Mouse (Mus musculus) lung, postnatal 4 days (tissue): ENCODE results near the gene Ppp1r15a.
A peak's percentile ranks its signal among the peaks of the same experiment; 100 is the strongest.
"Not testable (repeated sequence)": the region's sequence is repeated elsewhere in the genome, so short reads cannot be mapped to it uniquely, and the experiment has no call there.

Experiments
- DNase-seq, 2 experiments: peaks; one replicate each; pipeline ENCODE4 v3.0.0; 2021

Ppp1r15a gene

DNA sequence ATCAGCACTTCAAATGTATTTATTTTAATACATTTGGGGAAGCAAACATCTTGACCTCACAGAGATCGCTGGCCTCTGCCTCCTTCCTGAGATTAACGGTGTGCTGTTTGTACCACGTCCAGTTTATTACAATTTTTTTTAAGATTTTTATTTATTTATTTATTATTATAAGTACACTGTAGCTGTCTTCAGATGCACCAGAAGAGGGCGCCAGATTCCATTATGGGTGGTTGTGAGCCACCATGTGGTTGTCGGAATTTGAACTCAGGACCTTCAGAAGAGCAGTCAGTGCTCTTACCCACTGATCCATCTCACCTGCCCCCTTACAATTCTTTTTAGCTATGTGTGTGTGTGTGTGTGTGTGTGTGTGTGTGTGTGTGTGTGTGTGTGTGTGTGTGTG is 9.2 kb downstream of the Ppp1r15a start:
- DNase-seq: not testable (repeated sequence)

DNA sequence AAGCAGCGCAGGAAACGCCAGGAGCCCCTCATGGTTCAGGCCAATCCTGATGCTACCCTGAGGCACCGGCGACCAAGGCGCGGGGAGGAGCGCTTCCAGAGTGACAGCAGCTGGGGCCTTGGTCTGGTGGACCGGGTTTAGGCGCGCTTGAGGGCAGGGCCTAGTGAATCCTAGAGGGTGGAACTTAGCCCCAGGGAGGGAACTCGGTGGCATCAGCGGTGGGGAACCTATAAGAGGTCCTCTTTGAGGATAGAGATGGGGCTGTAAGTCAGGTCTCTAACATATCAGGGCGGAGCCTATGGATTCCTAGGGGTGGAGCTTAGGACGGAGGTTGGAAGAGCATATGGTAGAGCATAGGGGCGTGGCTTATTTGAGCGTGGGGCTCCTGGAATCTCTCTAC is 10.6 kb downstream of the Ppp1r15a start:
- no peak for DNase-seq

DNA sequence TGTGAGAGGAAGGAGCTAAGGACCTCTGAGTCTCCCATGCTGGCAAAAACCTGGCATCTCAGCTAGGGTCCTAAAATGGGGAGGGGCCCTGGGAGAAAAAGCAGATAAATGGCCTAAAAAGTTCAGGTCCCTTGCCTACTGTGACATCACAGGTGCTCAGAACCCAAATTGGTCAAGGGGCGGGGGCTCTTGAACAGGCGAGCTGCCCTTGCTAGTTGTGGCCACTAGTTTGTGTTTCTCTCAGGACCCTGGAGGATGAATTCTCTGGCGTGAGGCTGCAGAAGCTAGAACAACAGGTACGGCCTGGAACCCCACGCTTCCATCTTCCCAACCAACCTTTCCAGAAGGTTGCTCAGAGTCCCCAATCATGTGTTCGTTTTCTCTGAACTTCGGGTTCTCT is 11.7 kb downstream of the Ppp1r15a start:
- no peak for DNase-seq

DNA sequence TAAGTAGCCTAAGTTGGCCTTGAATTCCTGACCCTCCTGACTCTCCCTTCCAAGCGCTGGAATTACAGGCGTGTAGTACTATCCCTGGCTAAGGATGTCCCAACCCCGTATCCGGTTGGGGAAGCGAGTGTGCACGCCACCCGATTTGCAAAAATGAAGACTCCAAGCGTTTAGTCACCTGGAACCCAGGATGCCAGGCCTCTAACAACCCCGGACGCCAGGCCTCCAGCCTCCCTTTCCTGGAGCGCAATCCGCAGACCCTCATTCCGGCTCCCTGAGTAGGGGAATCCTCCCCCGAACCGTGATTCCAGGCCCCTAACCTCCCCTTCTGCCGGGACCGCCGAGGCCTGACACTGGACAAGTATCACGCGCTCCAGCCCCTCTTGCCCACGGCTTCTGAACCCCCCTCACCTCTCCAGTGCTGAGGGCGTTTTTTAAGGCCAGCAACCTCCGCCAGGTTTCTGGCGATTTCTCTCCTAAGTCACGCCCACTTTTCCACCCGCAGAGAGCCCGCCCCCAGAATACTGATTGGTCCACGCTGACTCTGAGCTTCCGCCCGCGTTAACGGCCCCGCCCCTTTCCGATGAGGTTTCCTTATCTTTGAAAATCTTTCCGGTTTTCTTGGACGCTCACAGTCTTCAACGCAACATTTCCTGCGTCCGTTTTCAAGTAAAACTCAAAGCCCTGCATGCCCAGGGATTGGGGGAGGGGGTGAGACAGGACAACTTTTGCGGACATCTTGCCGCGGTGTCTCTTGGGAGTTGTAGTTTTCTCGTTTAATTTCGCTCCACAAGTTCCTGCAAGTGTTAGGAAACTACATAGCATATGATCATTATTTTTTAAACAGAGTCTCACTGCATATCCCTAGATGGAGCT is 15.9 kb downstream of the Ppp1r15a start, which contains the start of gene Nucb1:
Gene Nucb1 (minus strand): TSS at position 495 of the 876 bp plus-strand sequence.
- peak; percentile 94 to 95 for DNase-seq

DNA sequence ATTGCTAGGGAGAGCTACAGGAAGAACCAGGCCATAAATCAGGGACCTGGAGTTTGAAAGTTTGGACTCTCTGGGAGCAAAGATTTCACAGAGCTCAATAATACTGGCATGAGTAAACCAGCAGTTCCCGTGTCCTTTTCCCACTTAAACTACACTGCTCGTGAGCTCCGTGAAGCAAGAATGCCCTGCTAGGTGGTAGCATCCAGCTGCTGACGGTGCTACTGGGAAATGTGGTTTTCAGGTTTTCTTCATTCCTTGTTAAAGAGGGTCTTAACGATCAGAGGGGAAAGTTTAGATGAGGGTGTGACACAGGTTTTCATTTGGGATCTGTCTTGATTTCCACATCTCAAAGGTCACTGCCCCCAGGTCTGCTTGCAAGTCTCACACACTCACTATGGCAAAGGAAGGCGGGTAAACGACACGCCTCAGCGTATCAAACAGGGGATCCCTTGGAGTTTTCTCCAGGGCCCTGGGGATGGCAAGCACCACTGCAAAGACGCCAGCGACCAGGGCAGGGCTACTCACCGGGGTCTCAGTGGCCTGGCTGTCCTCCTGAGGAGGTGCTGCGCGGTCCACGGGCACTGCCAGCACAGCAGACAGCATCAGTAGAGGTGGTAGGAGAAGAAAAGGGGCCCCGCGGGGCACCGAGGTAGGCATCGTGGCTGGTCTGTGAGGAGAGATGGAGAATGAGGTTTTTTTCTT is 16.7 kb downstream of the Ppp1r15a start:
- no peak for DNase-seq

DNA sequence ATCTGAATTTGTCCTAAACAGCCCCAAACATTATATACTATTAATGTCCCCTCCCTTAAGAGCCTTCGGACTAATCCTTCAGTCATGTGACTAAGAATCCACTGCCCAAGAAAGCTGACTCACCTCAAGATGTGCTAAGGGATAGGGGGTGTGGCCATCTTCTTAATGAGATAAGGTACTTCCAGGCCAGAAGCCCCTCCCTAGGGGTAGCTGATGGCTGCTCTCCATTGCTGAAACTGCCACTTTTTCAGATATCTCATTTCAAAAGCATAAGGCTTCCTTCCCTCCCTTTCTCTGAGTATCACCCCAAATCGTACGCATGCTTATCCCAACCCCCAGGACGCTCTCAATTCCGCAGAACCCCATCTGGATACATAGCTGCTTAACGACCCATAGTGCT is 17.5 kb downstream of the Ppp1r15a start:
- no peak for DNase-seq

DNA sequence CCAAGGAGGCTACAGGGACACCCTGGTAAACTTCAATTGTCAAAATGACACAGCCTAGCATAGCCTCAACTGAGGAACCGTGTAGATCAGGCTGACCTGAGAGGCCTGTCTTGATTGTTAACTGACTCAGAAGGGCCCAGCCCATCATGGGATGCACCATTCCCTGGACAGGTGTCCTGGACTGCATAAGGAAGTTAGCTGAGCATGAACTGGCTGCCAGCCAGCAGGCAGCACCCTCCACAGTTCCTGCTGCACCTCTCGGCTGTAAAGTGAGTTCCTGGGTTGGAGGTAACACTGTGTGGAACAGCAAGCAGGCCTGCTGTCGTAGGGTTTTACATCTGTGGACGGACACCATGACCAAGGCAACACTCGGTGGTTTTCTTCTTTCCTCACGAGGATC is 18.5 kb downstream of the Ppp1r15a start:
- no peak for DNase-seq

DNA sequence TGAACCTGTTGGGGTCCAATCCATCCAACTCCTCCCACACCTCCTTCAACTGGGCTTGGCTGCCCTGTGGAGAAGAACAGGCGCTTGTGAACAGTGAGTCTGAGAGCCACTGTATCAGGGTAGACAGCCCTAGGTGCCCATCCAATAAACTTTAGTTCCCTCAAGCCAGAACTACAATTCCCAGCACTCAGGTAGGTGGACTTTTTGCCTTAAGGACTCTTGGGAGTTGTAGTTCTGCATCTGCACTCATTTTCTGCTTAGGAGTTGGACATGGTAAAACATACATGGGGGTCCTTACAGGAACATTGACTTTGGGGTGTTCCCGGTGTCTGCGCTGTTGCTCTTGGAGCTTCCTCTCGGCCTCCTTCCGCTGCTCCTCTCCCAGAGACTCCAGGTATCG is 27.6 kb downstream of the Ppp1r15a start:
- DNase-seq: no peak

DNA sequence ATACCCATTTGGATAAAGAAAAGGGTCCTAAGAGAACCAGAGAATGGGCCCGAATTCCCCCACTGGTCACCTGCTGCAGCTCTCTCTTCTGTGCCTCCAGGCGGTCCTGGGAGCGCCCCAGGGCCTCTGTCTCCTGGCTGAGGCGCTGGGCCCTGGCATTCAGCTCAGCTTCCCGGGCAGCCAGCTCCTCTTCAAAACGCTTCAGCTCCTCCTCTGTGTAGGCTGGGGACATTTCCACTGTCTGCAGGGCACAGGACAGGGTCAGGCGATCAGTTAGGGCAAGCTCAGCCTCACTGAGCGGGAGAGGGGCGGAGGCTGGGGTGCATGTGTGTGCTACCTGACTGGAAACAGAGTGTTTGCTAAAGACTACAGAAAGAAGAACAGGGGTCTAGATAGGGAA is 31.5 kb downstream of the Ppp1r15a start:
- no peak for DNase-seq

DNA sequence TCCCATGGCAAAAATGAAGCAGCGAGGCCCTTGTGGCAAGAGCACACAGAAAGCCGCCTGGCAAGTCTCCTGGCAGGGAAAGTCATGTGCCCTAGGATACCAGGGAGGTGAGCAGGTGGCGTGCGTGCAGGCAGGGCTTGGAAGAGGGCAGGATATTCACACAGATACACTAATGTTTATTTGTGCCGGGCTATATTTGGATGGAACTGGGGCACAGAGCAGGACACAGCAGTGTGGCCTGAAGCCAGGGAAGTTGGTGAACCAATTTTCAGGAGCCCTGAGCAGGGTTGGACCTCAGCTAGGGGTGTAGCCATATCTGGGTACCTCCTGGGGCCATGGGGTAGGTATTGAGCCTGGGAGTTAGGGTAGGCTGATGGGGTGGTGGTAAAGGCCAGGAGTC is 33.1 kb downstream of the Ppp1r15a start:
- DNase-seq: no peak

DNA sequence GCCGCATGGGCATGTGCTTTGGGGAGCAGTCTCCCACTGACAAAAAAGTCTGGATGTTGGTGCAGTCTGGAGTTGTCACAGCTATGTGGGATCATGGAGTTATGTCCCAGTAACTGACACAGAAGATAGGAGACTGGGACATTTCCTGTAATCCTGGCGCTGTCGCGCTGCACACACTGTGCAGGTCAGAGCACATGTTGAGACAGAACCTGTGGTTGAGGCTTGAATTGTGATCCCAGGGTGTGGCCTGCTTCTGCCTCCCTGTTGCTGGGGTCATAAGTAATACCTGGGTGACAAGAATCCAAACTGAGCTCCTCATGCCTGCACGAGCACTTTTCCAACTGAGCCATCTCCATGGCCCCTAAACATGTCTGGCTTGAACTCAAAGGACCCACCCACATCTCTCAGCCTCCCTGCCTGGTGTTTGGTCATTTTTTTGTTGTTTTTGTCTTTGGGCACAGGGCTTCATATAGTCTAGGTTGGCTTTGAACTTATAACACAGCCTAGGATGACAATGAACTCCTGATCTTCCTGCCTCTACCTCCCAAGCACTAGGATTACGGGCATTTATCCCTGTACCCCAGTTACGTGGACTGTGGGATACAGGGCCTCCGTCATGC is 33.7 kb downstream of the Ppp1r15a start:
- DNase-seq: no peak

DNA sequence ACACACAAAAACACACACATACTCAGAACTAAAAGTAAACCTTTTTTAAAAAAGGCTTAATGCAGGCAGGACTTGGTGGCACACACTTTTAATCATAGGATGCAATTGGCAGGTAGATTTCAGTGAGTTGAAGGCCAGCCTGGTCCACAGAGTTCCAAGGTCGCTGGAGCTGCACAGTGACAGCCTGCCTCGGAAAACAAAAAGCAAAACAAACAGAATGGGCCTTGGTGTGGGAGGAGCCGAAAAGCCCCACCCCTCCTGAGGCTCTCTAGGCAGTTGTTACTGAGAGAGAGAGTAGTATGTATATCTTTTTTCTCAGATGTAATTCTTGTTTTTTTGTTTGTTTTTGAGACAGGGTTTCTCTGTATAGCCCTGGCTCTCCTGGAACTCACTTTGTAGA is 34.8 kb downstream of the Ppp1r15a start:
- no peak for DNase-seq

DNA sequence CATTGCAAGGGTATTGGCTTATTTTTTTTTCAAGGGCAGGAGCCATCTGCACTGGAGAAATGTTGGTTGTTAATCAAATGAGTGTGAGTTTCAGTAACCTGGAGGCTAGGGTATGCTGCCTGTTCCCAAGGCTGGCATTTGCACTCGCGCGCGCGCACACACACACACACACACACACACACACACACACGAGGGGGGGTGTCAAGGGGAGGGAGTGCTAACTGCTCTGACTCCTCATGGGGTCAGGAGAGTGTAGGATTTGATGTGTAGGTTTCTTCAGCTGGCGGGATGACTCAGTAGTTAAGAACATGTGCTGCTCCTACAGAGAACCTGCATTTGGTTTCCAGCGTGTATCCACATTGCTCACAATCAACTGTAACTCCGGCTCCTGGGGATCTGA is 35.2 kb downstream of the Ppp1r15a start:
- no peak for DNase-seq

DNA sequence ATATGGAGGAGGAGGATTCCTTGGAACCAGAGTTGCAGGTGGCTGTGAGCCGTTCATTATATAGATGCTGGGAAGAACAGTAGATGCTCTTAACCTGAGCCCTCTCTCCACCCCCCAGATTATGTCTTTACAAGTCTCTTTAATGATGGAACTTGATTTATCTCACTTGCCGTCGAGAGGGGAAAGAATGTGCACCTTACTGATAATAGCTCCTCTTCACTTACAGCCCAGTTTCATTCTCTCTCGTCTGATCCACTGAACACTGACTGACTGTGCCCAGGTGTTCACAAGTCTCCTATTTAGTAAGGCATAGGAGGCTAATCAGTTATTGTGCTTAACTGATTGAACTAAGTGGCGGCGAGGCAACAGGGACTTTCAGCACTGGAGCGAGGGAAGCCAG is 36.5 kb downstream of the Ppp1r15a start:
- no peak for DNase-seq

DNA sequence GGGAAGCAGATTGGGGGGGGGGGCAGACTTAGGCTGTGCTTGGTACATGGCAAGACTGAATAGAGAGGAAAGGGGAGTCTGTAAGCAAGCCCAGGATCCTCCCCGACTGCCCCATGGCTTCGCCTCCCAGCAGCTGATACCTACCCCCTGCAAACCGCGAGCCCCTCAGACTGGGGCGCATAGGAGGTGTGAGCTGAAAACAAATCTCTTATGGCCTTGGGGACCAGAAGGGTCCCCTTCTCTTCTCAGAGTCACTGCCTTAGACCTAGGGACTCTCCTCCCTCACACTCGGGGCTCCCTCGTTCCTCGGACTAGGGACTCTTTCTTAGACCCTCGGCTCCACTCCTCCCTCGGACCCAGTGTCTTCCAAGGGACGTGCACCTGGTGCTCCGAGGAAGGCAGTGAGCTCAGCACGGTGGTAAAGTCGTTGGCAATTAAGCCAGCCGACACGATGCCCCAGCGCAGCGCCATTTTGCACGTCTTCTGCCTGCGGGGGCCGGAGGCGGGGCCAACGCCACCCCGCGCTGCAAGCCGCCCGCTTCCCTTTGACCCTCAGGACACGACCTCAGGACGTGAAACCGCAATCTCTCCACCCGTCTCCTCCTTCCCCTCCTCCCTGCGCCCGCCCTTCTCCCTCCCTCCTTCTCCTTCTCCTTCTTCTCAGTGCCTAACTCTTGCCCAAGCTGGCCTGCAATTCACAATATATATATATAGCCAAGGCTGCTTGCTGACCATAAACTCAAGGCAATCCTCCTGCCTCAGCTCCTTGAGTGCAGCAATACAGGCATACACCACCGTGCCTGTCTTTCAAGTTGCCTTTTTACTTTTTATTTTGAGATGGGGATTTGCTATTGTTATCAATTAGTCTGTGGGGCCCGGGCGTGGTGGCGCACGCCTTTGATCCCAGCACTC is 37.5 kb downstream of the Ppp1r15a start, which contains the start of gene Dhdh:
Gene Dhdh (minus strand): TSS at position 513 of the 912 bp plus-strand sequence.
- peak; percentile 74 to 82 for DNase-seq

DNA sequence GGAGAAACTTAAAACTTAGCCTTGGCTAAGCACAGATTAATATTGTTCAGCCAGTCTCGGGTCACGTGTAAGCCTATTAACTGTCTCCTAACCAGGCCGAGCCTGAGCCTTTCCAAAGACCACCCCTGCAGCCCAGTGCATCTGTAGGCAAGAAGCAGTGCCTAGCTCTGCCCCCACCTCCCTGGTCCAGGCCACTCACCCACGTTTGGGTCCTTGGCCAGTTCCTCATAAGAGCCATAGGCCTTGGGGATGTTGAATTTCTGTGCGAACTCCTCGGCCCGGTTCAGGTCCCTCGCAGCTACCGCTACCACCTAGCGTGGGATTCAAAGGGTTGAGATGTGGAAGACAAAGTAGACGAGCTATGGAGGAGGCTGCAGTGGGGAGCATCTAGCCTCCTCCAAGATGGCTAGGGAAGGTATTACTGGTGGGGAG is 38.2 kb downstream of the Ppp1r15a start:
- DNase-seq: no peak

DNA sequence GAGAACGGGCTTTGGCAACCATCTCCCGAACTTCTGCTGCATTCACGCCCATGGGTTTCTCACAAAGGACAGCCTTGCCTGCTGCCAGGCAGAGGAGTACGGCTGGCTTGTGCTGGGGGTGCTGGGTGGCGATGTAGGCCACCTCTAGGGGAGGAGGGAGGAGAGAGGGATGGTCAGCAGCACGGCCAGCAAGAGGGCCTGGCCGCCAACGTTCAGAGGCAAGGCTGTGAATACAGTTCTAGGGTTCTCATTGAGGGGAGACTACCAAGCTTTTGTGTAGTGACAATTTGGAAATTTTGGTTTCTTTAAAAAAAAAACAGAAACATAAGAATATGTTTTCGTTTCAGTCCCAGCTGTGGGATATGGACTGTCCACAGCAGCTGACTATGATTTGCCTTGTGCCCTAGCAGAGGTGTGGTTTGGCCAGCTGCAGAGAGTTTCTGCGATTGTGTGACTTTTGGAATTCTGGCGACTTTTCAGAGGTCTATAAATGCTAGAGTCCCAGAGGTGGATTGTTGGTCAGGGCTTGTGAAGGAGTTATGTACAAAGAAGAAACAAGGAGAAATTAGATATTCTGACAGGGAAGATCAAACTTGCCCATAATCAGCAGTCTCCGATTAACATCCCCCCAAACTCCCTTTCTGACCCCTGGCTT is 39.2 kb downstream of the Ppp1r15a start, which contains the start of gene Gm45808:
Gene Gm45808 (minus strand): TSS at position 51 of the 655 bp plus-strand sequence.
- no peak for DNase-seq

DNA sequence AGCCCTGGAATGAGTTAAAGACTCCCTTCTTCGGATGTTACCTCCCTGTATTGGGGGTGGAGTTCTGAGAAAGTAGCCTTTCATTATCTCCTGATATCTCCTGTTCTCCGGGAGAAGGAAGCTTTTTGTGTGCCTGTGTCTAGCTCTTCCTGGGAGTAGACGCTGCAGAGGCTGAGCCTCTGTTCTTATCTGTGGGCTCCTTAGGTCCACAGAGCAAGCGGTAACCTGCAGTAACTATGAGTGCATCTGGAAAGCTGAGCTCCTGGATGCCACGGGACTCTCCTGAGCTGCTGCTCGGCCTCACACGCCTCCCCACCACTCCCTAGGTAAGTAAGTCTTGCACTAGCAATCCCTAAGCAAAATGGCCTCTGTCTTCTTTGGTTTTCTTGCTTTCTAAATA is 39.9 kb downstream of the Ppp1r15a start:
- DNase-seq: no peak

DNA sequence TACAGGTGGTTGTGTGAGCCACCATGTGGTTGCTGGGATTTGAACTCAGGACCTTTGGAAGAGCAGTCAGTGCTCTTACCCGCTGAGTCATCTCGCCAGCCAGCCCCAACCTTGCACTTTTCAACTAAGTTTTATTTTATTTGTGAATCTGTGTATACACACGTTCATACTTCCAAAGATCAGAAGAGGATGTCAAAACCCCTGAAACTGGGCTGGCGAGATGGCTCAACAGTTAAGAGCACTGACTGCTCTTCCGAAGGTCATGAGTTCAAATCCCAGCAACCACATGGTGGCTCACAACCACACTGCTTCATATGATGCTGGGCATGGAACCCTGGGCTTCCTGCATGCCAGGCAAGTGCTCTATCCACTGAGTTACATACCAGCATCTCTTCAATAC is 41.1 kb downstream of the Ppp1r15a start:
- DNase-seq: not testable (repeated sequence)

DNA sequence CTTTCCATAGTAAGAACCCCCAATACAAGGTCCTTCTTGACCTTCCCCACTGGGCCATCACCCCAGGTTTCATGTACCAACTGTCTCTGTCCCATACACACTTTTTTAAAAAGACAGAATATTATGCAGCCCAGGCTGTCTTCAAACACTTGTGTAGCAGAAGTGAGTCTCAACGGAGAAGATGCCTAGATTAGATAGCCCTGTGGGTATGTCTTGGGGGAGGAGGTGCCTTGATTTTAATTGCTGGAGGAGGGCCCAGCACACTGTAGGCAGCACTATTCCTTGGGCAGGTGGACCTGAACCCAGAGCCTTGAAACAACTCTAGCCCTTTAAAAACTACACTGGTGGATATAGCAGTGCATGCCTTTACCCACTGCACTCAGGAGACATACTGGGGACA is 43.9 kb downstream of the Ppp1r15a start:
- DNase-seq: no peak

DNA sequence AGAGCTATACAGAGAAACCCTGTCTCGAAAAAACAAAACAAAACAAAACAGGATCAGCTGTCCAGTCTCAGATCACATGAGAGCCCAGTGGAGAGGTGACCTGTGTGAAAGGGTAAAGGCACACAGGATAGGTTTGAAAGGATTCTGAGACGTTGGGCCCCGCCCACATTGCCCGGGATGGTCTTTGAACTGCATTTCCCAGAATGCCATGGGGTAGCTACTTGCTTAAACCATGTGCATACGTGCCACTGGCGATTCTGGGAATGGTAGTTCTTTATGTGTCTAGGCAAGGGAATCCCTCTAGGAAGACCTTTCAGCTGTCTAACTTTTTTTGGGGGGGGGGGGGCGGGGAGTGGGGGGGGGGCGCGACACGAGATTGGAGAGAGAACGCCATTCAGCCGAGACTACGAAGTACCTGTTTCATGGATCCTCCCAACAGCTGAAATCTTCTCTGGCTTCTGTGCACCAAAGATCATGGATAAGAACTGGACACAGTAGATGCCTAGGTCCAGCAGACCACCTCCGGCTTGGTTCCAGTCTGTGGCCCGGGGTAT is 44.6 kb downstream of the Ppp1r15a start, which contains the start of gene Tulp2:
Gene Tulp2 (plus strand): TSS at position 504 of the 554 bp plus-strand sequence.
- DNase-seq: peak; percentile 63 to 77
